Mouse (Mus musculus) thymus, adult 2 months (tissue): ENCODE data around the gene Ube2v1. TPM values are rescaled to one million over a fixed set of nuclear protein-coding genes. Genes with fewer than 3 reads are reported as not detected.

Source experiments
- DNase-seq: peaks from one replicate; pipeline ENCODE4 v3.0.0; 2021
- H3K27ac ChIP-seq: fragments of 200-500 bp; 2 replicates; pipeline ENCODE4 v1.5.1; 2012; ENCODE audit warnings: low read length, control low read depth; ENCODE audit not compliant: control insufficient read depth, insufficient read depth
- H3K27me3 ChIP-seq: fragments of 200-500 bp; 2 replicates; pipeline ENCODE4 v1.6.1; 2012; ENCODE audit warnings: mild to moderate bottlenecking, low read length, moderate library complexity, mixed read lengths; ENCODE audit not compliant: control insufficient read depth, insufficient read depth
- H3K36me3 ChIP-seq: fragments of 200-500 bp; 2 replicates; pipeline ENCODE4 v1.6.1; 2012; ENCODE audit warnings: mild to moderate bottlenecking, low read length, moderate library complexity; ENCODE audit not compliant: control insufficient read depth, insufficient read depth
- H3K4me1 ChIP-seq: fragments of 200-500 bp; replicated peaks from 2 replicates; pipeline ENCODE4 v1.6.1; 2012; ENCODE audit warnings: low read length; ENCODE audit not compliant: control insufficient read depth, insufficient read depth
- H3K4me3 ChIP-seq: fragments of 200-500 bp; 2 replicates; pipeline ENCODE4 v1.5.1; 2012; ENCODE audit warnings: mild to moderate bottlenecking, low read length, control low read depth, moderate library complexity; ENCODE audit not compliant: control insufficient read depth, insufficient read depth
- CTCF ChIP-seq: fragments of 200-500 bp; IDR thresholded peaks from 2 replicates; pipeline ENCODE4 v1.5.1; 2012; ENCODE audit warnings: mild to moderate bottlenecking, control low read depth, low read length, moderate library complexity, borderline replicate concordance; ENCODE audit not compliant: control insufficient read depth, poor library complexity, insufficient read depth; ENCODE audit errors: extremely low read depth
- POLR2A ChIP-seq: fragments of 200-500 bp; IDR thresholded peaks from 2 replicates; pipeline ENCODE4 v1.6.1; 2012; ENCODE audit warnings: mild to moderate bottlenecking, low read length, control low read depth, moderate library complexity; ENCODE audit not compliant: control insufficient read depth, poor library complexity, insufficient read depth; ENCODE audit errors: extremely low read depth
- WGBS: fragments of 180-500 bp; shearing (Covaris S2); methylation state at CpG from one replicate; pipeline ENCODE4 v1.1.7; 2018; 5-methylcytosine and 5-hydroxymethylcytosine counted together
- polyA plus RNA-seq: library from polyadenylated mRNA; depleted of rRNA; stranded (reverse); fragments of >200 nt; gene quantifications from 2 replicates; pipeline ENCODE4 v1.2.3, GENCODE M21; 2012; rRNA removed

Gene Ube2v1
- polyA plus RNA-seq = 161 and 174 TPM in 2 replicates

DNA sequence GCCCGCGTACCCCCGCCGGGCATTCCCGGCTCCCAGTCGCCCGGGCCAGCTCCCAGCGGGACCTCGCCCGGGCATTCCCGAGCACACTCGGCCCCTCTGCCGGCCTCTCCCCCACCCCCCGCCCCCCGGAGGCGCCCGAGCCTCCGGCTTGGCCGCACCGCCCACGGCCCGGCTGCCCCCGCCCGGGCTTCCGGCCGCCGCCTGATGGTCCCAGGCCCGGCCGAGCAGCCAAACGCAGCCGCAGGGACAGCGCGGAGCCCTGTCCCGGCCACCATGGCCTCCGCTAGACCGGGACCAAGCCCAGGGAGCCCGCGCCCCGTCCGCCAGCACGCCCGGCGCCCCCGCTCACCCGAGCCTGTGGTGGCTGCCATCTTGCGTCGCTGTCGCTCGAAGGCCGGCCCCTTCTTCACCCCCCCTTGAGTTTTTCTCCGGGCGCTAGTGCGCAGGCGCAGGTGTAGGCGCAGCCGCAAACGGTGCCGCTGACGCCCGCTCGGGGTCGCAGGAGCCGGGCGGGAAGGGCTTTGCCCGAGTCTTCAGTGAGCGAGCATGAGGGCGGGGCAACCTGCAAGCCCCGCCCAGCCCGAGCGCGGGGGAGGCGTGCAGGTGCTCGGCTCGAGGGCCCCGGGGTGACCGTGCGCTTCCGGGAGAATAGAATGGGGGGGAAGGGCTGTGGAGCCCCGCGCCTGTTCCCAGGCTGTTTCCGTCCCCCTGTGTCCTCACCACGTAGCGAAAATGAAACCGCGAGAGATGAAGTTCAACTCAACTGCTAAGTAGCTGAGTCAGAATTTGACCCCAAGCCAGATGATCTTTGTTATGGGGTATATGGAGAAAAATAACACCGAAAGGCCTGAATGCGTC is at the start of gene Ube2v1:
Gene Ube2v1, minus strand, starts transcription at position 505 of the 858 bp plus-strand sequence.
- H3K4me1 ChIP-seq = peaks cover 33% of the 10 kb centered on the region
- WGBS = under 1% methylated on average over 83 of the region's 87 CpGs

DNA sequence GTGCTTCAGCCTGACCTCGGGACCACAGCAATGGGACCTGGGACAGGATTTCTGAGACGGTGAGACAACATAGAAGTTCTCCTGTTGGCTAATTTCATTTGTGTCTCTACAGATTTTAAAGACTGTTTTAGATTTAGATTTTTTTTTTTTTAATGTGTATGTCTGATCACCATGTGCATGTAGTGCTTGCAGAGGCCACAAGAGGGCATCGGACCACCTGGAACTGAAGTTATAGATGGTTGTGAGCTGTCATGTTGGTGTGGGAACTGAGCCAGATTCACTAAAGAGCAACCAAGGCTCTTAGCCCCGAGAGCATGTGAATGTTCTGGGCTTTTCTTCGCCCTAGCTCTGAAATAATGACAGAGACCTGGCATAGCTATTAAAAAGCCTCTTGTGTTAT is 48.8 kb upstream of the Ube2v1 start:
- Histone ChIP-seq H3K27me3 (no peaks in the 10 kb centered on the region), H3K4me3 (no peak overlapping the region), H3K4me1 (peaks cover 4% of the 10 kb centered on the region; the same call in 1 of the 2 replicates), H3K36me3 (no peaks in the 10 kb centered on the region), H3K27ac (no peak overlapping the region)
- WGBS = 28% methylated on average over 5 of the region's 5 CpGs
- DNase-seq = peak; percentile 77
- no peak for TF ChIP-seq POLR2A
- no peak for TF ChIP-seq CTCF

More for the DNA sequence above, at the start of gene Ube2v1:
- Histone ChIP-seq H3K27me3 (no peaks in the 10 kb centered on the region), H3K4me3 (peak within 1 kb of the TSS; percentile 79), H3K36me3 (no peaks in the 10 kb centered on the region), H3K27ac (peak within 1 kb of the TSS; percentile 95)
- peak; percentile 99 for DNase-seq
- TF ChIP-seq POLR2A (peak; percentile 74), CTCF (peak; percentile 40; the same call in 1 of the 2 replicates)

DNA sequence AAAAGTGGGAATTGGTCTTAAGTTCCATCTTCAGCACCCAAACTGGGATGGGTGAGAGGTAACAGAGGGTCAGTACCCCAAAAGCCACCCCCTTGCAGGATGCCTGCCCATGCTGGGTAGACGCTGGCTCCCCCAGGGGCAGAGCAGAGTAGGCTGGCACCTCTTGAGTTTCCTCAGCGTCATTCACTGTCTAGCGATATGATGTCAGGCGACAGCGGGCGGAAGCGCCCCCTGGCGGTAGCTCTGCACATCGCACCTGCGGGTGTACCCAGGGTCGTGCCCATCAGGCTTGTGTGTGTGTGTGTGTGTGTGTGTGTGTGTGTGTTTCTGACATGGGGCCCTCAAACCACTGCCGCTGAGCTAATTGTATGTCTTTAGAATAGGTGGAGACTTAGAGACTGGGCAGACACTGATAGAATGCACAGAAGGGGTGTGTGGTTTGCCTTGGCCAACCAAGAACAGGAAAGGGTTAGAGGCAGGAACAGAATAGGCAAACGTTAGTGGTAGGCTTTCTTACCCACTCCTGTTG is 48.1 kb upstream of the Ube2v1 start:
- under 1% methylated on average over 13 of the region's 13 CpGs for WGBS

GRCm38 (mm10) chr2:167678600-167678999 is 46.7 kb upstream of the Ube2v1 start:
- TF ChIP-seq CTCF = peak; percentile 45; the same call in 1 of the 2 replicates
- no peak for TF ChIP-seq POLR2A
- DNase-seq = peak; percentile 37
- peaks cover 4% of the 10 kb centered on the region; the same call in 1 of the 2 replicates for H3K4me1 ChIP-seq

More for the DNA sequence above, 48.1 kb upstream of the Ube2v1 start:
- Histone ChIP-seq H3K27me3 (no peaks in the 10 kb centered on the region), H3K4me3 (no peak overlapping the region), H3K27ac (no peak overlapping the region), H3K36me3 (no peaks in the 10 kb centered on the region), H3K4me1 (peaks cover 4% of the 10 kb centered on the region; the same call in 1 of the 2 replicates)
- peak; percentile 91 for DNase-seq
- TF ChIP-seq CTCF = peak; percentile 99
- no peak for TF ChIP-seq POLR2A

DNA sequence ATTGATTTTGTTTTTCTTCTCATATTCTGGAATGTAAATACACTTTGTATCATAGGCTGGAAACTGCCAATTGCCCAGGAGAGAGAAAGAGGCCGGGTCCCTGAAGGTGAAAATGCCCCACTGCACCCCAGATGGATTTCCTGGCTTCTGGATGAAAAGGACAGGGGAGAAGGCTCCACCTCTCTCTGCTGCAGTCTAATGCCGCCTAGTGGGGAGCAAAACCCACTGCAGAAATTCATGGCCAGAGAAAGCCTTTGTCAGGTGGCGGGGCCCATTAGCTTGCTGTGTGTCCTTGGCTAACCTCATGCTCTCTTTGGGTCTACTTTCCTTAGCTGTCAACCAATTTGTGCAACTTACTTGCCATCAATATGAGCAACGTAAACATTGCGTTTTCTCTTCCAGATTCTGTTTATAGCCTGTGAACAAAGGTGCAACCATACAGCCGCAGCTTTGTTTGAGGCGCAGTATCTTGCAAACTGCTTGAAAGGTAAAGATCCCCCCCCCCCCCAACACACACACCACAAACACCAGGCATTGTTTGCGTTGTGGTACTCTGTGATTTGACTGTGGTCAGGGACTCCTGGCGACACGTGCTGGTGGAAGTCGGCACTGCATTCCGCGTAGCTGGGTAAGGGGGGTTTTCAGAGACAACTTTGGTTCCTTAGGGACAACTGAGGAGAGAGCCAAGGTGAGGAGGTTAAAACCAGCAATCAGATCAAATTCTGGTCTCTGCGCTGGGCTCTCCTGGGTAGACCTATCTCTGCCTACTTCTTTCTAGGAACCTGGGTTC is 43.4 kb upstream of the Ube2v1 start:
- DNase-seq = peak; percentile 63
- H3K4me1 ChIP-seq = peaks cover 16% of the 10 kb centered on the region
- no peaks in the 10 kb centered on the region for H3K36me3 ChIP-seq
- TF ChIP-seq POLR2A (no peak), CTCF (peak; percentile 43; the same call in 1 of the 2 replicates)
- 46% methylated on average over 14 of the region's 14 CpGs for WGBS
- H3K27me3 ChIP-seq = no peaks in the 10 kb centered on the region
- H3K27ac ChIP-seq = no peak overlapping the region
- H3K4me3 ChIP-seq = no peak overlapping the region

More at GRCm38 (mm10) chr2:167678600-167678999, 46.7 kb upstream of the Ube2v1 start:
- Histone ChIP-seq H3K27ac (no peak overlapping the region), H3K36me3 (no peaks in the 10 kb centered on the region), H3K4me3 (no peak overlapping the region), H3K27me3 (no peaks in the 10 kb centered on the region)
- WGBS = 66% methylated on average over 5 of the region's 5 CpGs

- TF ChIP-seq CTCF (no peak), POLR2A (no peak)
- Histone ChIP-seq H3K27ac (no peak overlapping the region), H3K4me3 (no peak overlapping the region), H3K27me3 (no peaks in the 10 kb centered on the region), H3K36me3 (no peaks in the 10 kb centered on the region), H3K4me1 (peaks cover 13% of the 10 kb centered on the region)
- WGBS = 38% methylated on average over 13 of the region's 13 CpGs
- no peak for DNase-seq
Measured at GRCm38 (mm10) chr2:167672212-167672685, 40.4 kb upstream of the Ube2v1 start.
